Mouse (Mus musculus) sigmoid colon, adult 10 weeks (tissue): ENCODE results near the gene Cpsf2. TPM values are rescaled to one million over a fixed set of nuclear protein-coding genes. Genes with fewer than 3 reads are reported as not detected.

Experiments used
- polyA plus RNA-seq: library from polyadenylated mRNA; stranded (reverse); fragments of 350-450 nt; fragmentation: Illumina TruSeq; extraction: RNeasy Lipid Tissue Mini Kit (QIAGEN cat#74804); gene quantifications from one replicate; pipeline ENCODE4 v1.2.3, GENCODE M21; 2014; ENCODE audit warnings: low read depth, low replicate concordance

Gene Cpsf2
- polyA plus RNA-seq: 32.0 TPM

DNA sequence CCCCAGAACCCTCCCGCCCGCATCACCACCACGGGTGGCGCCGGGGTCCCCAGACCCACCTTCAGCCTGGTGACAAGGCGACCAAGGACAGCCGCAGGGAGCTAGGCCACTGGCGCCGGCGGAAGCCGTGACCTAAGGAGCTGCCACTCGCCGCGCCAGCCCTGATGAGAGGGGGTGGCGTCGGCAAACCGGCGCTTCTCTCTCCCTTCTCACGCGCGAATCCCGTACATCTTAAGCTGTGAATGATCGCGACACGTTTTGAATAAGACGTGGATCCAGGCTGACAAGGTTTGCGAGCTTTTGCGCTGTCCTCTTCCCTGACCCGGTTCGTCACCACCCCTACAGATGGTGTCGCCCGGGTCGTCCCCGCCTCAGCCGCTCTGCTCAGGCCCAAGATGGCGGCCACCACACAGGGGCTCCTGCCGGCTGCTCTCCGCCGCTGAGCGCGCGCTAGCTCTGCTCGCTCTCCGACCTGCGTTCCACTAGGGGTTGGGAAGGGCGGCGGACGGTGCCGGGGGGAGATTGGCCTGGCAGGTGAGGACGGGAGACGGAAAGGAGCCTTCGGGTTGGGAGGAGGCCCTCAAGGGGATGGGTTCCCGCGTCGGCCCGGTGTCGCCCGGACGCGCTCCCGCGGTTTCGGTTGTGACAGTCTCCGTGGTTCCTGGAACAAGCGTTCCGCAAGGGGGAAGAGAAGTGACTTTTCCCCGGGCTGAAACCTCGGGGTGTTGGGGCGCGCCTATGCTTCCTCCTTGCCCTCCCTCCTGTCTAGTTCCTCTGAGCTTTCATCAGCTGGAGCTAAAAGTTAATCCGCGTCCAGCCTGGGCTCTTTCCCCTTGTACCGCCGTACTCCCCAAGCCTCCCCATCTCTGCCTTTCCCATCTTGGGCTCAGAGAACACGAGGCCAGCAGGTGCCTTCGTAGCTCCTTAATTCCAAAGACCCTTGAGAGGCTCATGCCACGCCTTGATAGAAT, at the start of gene Cpsf2:
Gene Cpsf2 (plus strand): TSS at position 388 of the 971 bp plus-strand sequence.

DNA sequence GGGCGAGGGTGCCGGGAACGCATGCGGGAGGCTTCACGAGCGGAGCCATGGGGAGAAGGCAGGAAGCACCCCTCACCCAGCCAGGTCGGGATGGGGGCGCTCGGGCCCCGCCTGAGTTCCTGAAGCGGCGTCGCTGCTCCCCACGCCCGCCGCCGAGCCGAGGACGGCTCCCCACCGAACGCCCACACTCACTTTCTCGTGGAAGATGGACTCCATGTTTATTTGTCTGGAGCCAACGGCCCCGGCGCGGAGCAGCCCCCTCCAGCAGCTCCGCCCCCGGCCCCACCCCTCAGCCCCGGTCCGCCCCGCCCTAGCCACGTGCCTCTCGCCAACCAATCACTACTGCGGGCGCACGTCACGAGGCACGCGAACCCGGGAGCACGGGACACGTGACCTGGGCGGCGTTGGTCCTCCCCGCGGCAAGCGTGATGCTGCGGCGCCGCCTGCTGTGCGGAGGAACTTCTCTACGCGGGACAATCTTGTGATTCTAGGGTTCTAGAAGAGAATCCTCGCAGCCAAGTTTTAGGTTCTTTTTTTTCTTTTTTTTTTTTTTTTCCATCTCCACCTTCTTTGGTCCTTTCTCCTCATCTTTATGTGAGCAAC, 17.7 kb upstream of the Cpsf2 start, which contains the start of gene Atxn3:
Gene Atxn3 (minus strand): TSS at position 305 of the 603 bp plus-strand sequence.

Other genes starting within 250 kb of the Cpsf2 start
- gene Fbln5, start 156.9 kb upstream of the Cpsf2 start, polyA plus RNA-seq: 16.2 TPM
- gene Trip11, start 62.7 kb upstream of the Cpsf2 start, polyA plus RNA-seq: 46.3 TPM
- gene Atxn3, start 17.7 kb upstream of the Cpsf2 start, polyA plus RNA-seq: 63.7 TPM
- gene Slc24a4, start 152.7 kb downstream of the Cpsf2 start, polyA plus RNA-seq: not detected